Comparison of ENCODE assay signal across 13 mouse cellular contexts in the genomic region with DNA sequence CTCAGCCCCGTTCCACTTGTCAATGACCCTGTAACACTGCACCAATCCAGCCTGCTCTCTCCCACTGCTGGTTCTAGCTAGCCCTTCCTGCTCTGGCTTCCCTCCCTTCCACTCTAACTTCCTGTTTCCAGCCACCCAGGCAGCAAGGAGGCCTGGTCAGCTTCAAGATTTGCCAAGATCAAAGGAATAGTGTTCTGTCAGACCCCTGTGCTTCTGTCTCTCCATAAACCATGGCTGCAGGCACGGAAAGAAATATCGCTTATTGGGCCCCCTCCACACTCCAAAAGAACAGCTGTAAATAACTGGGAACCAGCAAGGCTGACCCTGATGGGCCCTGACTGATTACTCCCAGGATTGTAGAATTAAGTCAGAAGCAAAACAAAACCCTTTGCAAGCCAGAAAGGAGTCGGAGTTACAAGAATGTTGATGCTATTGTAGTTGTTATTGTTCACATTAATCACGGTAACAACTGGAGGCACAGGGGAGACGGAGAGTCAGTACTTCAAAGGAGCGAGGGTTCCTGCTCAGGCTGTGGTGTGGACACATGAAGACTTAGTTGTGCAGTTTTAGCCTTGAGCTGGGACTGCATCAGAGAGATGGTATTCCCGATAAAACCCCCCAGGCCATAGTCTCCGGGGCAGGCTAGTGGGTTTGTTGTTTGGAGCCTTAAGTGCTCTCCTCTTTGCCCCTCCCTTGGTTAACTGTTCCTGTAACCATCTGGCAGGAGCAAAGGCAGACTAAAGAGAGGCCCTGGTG. TPM values are rescaled to one million over a fixed set of nuclear protein-coding genes. Genes with fewer than 3 reads are reported as not detected.
DNase-seq lines count a peak whose midpoint lies in the region; ATAC-seq and TF ChIP-seq lines count a peak whose summit lies in the region.
"Had no signal": no experiment of that assay in that cellular context is flagged by ENCODE, and none has a peak within 500 bp of the region (broad histone marks: within the 10 kb centered on the region; RNA-seq: fewer than 3 reads in every experiment).

No protein-coding gene starts in this region.

- H3K36me3 ChIP-seq in hindbrain, embryonic 11.5 days (ENCODE audit: control insufficient read depth, insufficient read depth, low read length), result no peaks in the 10 kb centered on the region
- no peaks in the 10 kb centered on the region for H3K36me3 ChIP-seq in hindbrain, embryonic 14.5 days (replicated peaks; ENCODE audit: control insufficient read depth, insufficient read depth)
- no peaks in the 10 kb centered on the region for H3K36me3 ChIP-seq in stomach, embryonic 14.5 days (ENCODE audit: control insufficient read depth, insufficient read depth, low read length)
- H3K36me3 ChIP-seq in stomach, postnatal 0 days (ENCODE audit: control insufficient read depth, insufficient read depth, low read length), result no peaks in the 10 kb centered on the region
- no peaks in the 10 kb centered on the region for H3K36me3 ChIP-seq in heart, embryonic 16.5 days (ENCODE audit: control insufficient read depth, insufficient read depth)
- no peaks in the 10 kb centered on the region for H3K36me3 ChIP-seq in stomach, embryonic 15.5 days
- H3K36me3 ChIP-seq: hindbrain, embryonic 15.5 days; liver, embryonic 15.5 days had no signal

- no peaks in the 10 kb centered on the region for H3K9me3 ChIP-seq in hindbrain, embryonic 11.5 days (ENCODE audit: control insufficient read depth, low read length)
- no peaks in the 10 kb centered on the region for H3K9me3 ChIP-seq in hindbrain, embryonic 14.5 days (ENCODE audit: control insufficient read depth, low read length)
- no peaks in the 10 kb centered on the region; the same call in 1 of the 2 replicates for H3K9me3 ChIP-seq in stomach, embryonic 14.5 days (ENCODE audit: control insufficient read depth, low read depth, low read length)
- no peaks in the 10 kb centered on the region for H3K9me3 ChIP-seq in stomach, postnatal 0 days (ENCODE audit: control insufficient read depth, low read length)
- no peaks in the 10 kb centered on the region for H3K9me3 ChIP-seq in heart, embryonic 16.5 days (replicated peaks; ENCODE audit: control insufficient read depth, low read length)
- H3K9me3 ChIP-seq in stomach, embryonic 15.5 days, result no peaks in the 10 kb centered on the region
- H3K9me3 ChIP-seq: hindbrain, embryonic 15.5 days; liver, embryonic 15.5 days had no signal

- no peak overlapping the region for H3K27ac ChIP-seq in hindbrain, embryonic 11.5 days (ENCODE audit: low read depth, low read length)
- no peak overlapping the region for H3K27ac ChIP-seq in hindbrain, embryonic 14.5 days
- H3K27ac ChIP-seq in stomach, embryonic 14.5 days (ENCODE audit: low read length), result peak overlapping the region; percentile 52; the same call in 1 of the 2 replicates
- no peak overlapping the region; the same call in 1 of the 2 replicates for H3K27ac ChIP-seq in stomach, postnatal 0 days (replicated peaks)
- 0 out of 2 replicates have a peak overlapping the region, but pooled peaks have one; percentile 13 for H3K27ac ChIP-seq in heart, embryonic 16.5 days (ENCODE audit: low read length)
- peak overlapping the region; percentile 36 for H3K27ac ChIP-seq in stomach, embryonic 15.5 days
- H3K27ac ChIP-seq: hindbrain, embryonic 15.5 days; liver, embryonic 15.5 days had no signal

- no peaks in the 10 kb centered on the region for H3K27me3 ChIP-seq in hindbrain, embryonic 11.5 days (ENCODE audit: control insufficient read depth, insufficient read depth, low read length)
- no peaks in the 10 kb centered on the region for H3K27me3 ChIP-seq in hindbrain, embryonic 14.5 days (ENCODE audit: control insufficient read depth, insufficient read depth, low read length)
- no peaks in the 10 kb centered on the region for H3K27me3 ChIP-seq in stomach, embryonic 14.5 days (ENCODE audit: control insufficient read depth, insufficient read depth, low read length)
- no peaks in the 10 kb centered on the region for H3K27me3 ChIP-seq in stomach, postnatal 0 days (ENCODE audit: control insufficient read depth, insufficient read depth, low read length)
- H3K27me3 ChIP-seq in heart, embryonic 16.5 days (ENCODE audit: control insufficient read depth, insufficient read depth, low read length), result no peaks in the 10 kb centered on the region
- no peaks in the 10 kb centered on the region for H3K27me3 ChIP-seq in stomach, embryonic 15.5 days (replicated peaks)
- H3K27me3 ChIP-seq: hindbrain, embryonic 15.5 days; liver, embryonic 15.5 days had no signal

- no peak overlapping the region for H3K4me2 ChIP-seq in hindbrain, embryonic 11.5 days (replicated peaks; ENCODE audit: low read depth, low read length)
- no peak overlapping the region for H3K4me2 ChIP-seq in hindbrain, embryonic 14.5 days (replicated peaks)
- no peak overlapping the region for H3K4me2 ChIP-seq in stomach, embryonic 14.5 days (replicated peaks; ENCODE audit: low read depth, low read length)
- no peak overlapping the region for H3K4me2 ChIP-seq in stomach, postnatal 0 days (replicated peaks; ENCODE audit: low read depth)
- H3K4me2 ChIP-seq in heart, embryonic 16.5 days (ENCODE audit: low read depth, low read length), result no peak overlapping the region
- no peak overlapping the region for H3K4me2 ChIP-seq in stomach, embryonic 15.5 days
- H3K4me2 ChIP-seq: hindbrain, embryonic 15.5 days; liver, embryonic 15.5 days had no signal

- no peak for TF ChIP-seq EP300 in stomach, postnatal 0 days (optimal IDR thresholded peaks at IDR 0.05)

- 25% methylated on average over 9 of the region's 9 CpGs for WGBS in hindbrain, embryonic 11.5 days
- 25% methylated on average over 9 of the region's 9 CpGs for WGBS in hindbrain, embryonic 14.5 days
- WGBS in stomach, embryonic 14.5 days, result 19% methylated on average over 9 of the region's 9 CpGs
- 24% methylated on average over 9 of the region's 9 CpGs for WGBS in stomach, postnatal 0 days
- WGBS in heart, embryonic 16.5 days, result 25% methylated on average over 9 of the region's 9 CpGs
- 14% methylated on average over 9 of the region's 9 CpGs for WGBS in stomach, embryonic 15.5 days

- peaks cover 2% of the 10 kb centered on the region; the same call in 1 of the 2 replicates for H3K4me1 ChIP-seq in hindbrain, embryonic 11.5 days (replicated peaks; ENCODE audit: control insufficient read depth, insufficient read depth, low read length)
- no peaks in the 10 kb centered on the region; the same call in 1 of the 2 replicates for H3K4me1 ChIP-seq in hindbrain, embryonic 14.5 days (replicated peaks; ENCODE audit: control insufficient read depth, insufficient read depth, low read length)
- H3K4me1 ChIP-seq in stomach, embryonic 14.5 days (ENCODE audit: control insufficient read depth, insufficient read depth, low read length), result peaks cover 11% of the 10 kb centered on the region
- peaks cover 3% of the 10 kb centered on the region; the same call in 1 of the 2 replicates for H3K4me1 ChIP-seq in stomach, postnatal 0 days (replicated peaks; ENCODE audit: control insufficient read depth, insufficient read depth)
- peaks cover 14% of the 10 kb centered on the region; the same call in 1 of the 2 replicates for H3K4me1 ChIP-seq in heart, embryonic 16.5 days (ENCODE audit: control insufficient read depth, insufficient read depth, low read length)
- peaks cover 13% of the 10 kb centered on the region; the same call in 1 of the 2 replicates for H3K4me1 ChIP-seq in stomach, embryonic 15.5 days
- H3K4me1 ChIP-seq: liver, embryonic 15.5 days had no signal

- no peak overlapping the region for H3K9ac ChIP-seq in hindbrain, embryonic 11.5 days (ENCODE audit: low read depth, low read length)
- no peak overlapping the region for H3K9ac ChIP-seq in hindbrain, embryonic 14.5 days
- H3K9ac ChIP-seq in stomach, embryonic 14.5 days (replicated peaks; ENCODE audit: low read depth, low read length), result no peak overlapping the region
- H3K9ac ChIP-seq in stomach, postnatal 0 days (ENCODE audit: low read length), result no peak overlapping the region
- H3K9ac ChIP-seq in heart, embryonic 16.5 days (ENCODE audit: low read length), result no peak overlapping the region
- H3K9ac ChIP-seq in stomach, embryonic 15.5 days, result no peak overlapping the region
- H3K9ac ChIP-seq: forebrain, postnatal 0 days; hindbrain, embryonic 15.5 days; liver, embryonic 15.5 days had no signal

- DNase-seq in hindbrain, embryonic 11.5 days (ENCODE audit: low spot score), result peak; percentile 15
- DNase-seq in hindbrain, embryonic 14.5 days (ENCODE audit: low spot score), result no peak
- DNase-seq in stomach, postnatal 0 days (ENCODE audit: low spot score), result no peak
- no peak for DNase-seq in layer of hippocampus, adult 11-12 months (ENCODE audit: low spot score)
- DNase-seq in frontal cortex, postnatal 10 days (ENCODE audit: low spot score in 2 of 2), result no peak
- DNase-seq: cerebellum, adult 11 months; forebrain, postnatal 0 days; thymus, postnatal 36 days had no signal

- no peak for ATAC-seq in hindbrain, embryonic 11.5 days (ENCODE audit: low FRiP score)
- no peak for ATAC-seq in hindbrain, embryonic 14.5 days (ENCODE audit: low FRiP score)
- peak; percentile 60; the same call in 1 of the 2 replicates for ATAC-seq in stomach, embryonic 14.5 days (ENCODE audit: insufficient number of reproducible peaks, insufficient read depth, low FRiP score, low read depth)
- ATAC-seq in stomach, postnatal 0 days (ENCODE audit: low FRiP score, low TSS enrichment), result no peak; the same call in 1 of the 2 replicates
- ATAC-seq in heart, embryonic 16.5 days (replicated peaks; ENCODE audit: extremely low read depth, insufficient read depth, low FRiP score), result no peak
- peak; percentile 50; the same call in 1 of the 2 replicates for ATAC-seq in stomach, embryonic 15.5 days (ENCODE audit: insufficient read depth, low FRiP score, low read depth)
- ATAC-seq: forebrain, postnatal 0 days had no signal

- H3K4me3 ChIP-seq in hindbrain, embryonic 11.5 days (ENCODE audit: low read depth, low read length), result no peak overlapping the region
- no peak overlapping the region for H3K4me3 ChIP-seq in hindbrain, embryonic 14.5 days (replicated peaks; ENCODE audit: low read length)
- H3K4me3 ChIP-seq in stomach, embryonic 14.5 days (ENCODE audit: low read depth, low read length), result no peak overlapping the region
- H3K4me3 ChIP-seq in stomach, postnatal 0 days (ENCODE audit: low read depth, low read length), result no peak overlapping the region
- H3K4me3 ChIP-seq in heart, embryonic 16.5 days (ENCODE audit: low read length), result no peak overlapping the region
- no peak overlapping the region for H3K4me3 ChIP-seq in stomach, embryonic 15.5 days (replicated peaks)
- H3K4me3 ChIP-seq: hindbrain, embryonic 15.5 days; liver, embryonic 15.5 days had no signal

- TF ChIP-seq CTCF in stomach, postnatal 0 days (IDR thresholded peaks at IDR 0.05; ENCODE audit: low read depth), result no peak

RNA-seq across cellular contexts. Expression of a gene that starts 49.8 kb away (rescaled TPM):
- 0.31 and 0.35 TPM in 2 replicates for polyA plus RNA-seq in hindbrain, embryonic 11.5 days (2014; fragmentation: Nextera tagmentation; extraction: Ambion mirVana)
- polyA plus RNA-seq in hindbrain, embryonic 14.5 days (2014; fragmentation: Nextera tagmentation; extraction: Ambion mirVana), result 6.2 and 9.6 TPM in 2 replicates
- 0.88 and 1.5 TPM in 2 replicates for polyA plus RNA-seq in stomach, embryonic 14.5 days (2014; fragmentation: Nextera tagmentation; extraction: Ambion mirVana)
- 4.2 and 4.5 TPM in 2 replicates for polyA plus RNA-seq in stomach, postnatal 0 days (2015; fragmentation: Nextera tagmentation; extraction: Ambion mirVana)
- polyA plus RNA-seq in heart, embryonic 16.5 days (2015; fragmentation: Nextera tagmentation; extraction: Ambion mirVana), result 8.7 and 21.5 TPM in 2 replicates
- 1.1 and 1.4 TPM in 2 replicates for polyA plus RNA-seq in stomach, embryonic 15.5 days (2015; fragmentation: Nextera tagmentation; extraction: Ambion mirVana)

Comparison
In these comparisons a context has a peak if more than half of its experiments do, and no peak if none do; other contexts are left out.
1. ATAC-seq: peak in stomach, embryonic 14.5 days (single experiment) and stomach, embryonic 15.5 days (single experiment); none in hindbrain, embryonic 11.5 days (single experiment), hindbrain, embryonic 14.5 days (single experiment), stomach, postnatal 0 days (single experiment) and heart, embryonic 16.5 days (single experiment).
2. H3K27ac ChIP-seq: peak in stomach, embryonic 14.5 days (single experiment), heart, embryonic 16.5 days (single experiment) and stomach, embryonic 15.5 days (single experiment); none in hindbrain, embryonic 11.5 days (single experiment), hindbrain, embryonic 14.5 days (single experiment) and stomach, postnatal 0 days (single experiment).